Mouse (Mus musculus) liver, postnatal 0 days (tissue): ENCODE measurements around the gene Ninj2.

Experiments used
- CTCF ChIP-seq: sonication (generic); IDR thresholded peaks from 2 replicates; pipeline ENCODE4 v1.5.1; 2016; ENCODE audit warnings: antibody characterized with exemption, low read depth
- EP300 ChIP-seq: IDR thresholded peaks from 2 replicates; pipeline ENCODE4 v1.6.1; 2016; ENCODE audit warnings: antibody characterized with exemption, low read depth, mild to moderate bottlenecking

DNA sequence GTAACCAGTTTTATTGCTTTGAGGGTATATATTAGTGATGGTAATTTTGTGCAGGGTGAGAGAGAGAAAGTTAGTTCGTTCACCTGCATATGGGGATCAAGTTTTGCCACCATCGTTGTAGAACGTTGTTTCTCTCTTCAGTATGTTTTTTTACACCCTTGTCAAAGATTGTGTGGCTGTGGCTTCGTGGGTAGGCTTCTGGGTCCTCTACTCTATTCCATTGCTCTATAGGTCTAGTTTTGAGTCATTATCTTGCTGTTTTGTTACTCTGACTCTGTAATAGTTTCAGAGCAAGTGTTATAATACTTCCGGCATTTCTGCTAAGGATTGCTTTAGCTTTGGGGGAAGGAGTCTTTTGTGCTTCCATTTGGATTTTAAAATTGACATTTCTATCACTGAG, 26.7 kb downstream of the Ninj2 start:
- TF ChIP-seq CTCF (no peak), EP300 (no peak)
